Comparison of ENCODE assay signal across 8 mouse cellular contexts in the genomic region with DNA sequence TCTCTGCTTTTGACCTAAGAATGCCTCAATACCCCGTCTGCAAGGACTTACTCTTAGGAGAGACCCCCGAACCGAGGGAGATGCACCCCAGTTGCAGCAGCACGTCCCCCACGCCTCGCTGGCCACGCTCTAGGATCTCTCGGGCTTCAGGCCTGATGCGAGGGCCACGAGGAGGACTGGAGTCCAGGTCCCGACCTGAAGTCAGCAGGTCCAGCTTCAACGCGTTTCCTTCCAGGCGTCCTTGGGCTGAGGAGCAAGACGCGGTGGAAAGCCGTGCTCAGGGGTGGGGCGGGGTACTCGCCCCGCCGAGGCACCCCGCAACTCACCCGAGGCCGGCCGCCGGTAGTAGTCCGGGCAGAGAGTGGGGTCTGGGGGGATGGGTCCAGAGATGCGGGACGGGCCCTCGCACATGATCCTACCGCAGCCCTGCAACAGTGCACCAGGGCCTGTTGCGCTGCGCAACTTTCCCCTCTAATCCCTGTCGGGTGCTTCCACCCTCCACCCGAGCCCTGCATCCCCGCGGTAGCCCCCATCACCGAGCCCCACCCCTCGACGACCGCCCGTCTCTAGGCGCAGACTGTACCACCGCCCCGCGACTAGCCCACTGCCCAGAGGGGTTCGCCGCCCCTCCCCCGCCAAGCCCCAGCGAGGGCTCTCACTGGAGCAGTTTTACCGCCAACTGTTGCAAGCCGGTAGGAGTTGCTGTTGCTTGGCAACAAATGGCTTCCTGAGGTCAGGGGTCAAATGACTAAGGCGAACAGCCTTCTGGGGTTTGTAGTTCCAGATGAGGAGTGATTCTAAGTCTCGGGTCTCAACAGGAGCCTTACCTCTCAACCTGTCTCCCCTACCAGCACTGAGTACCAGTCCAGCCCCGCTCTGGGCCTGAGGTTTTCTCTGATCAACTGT. TPM values are rescaled to one million over a fixed set of nuclear protein-coding genes. Genes with fewer than 3 reads are reported as not detected.
DNase-seq lines count a peak whose midpoint lies in the region; ATAC-seq and TF ChIP-seq lines count a peak whose summit lies in the region.

TSS of gene 4933405L10Rik (plus strand) at position 158 of the 906 bp plus-strand sequence.
TSS of gene Enkd1 (minus strand) at position 713 of the 906 bp plus-strand sequence.

- H3K4me2 ChIP-seq in embryonic facial prominence, embryonic 14.5 days (ENCODE audit: low read depth, low read length), result peak within 1 kb of the TSS; percentile 91
- peak within 1 kb of the TSS; percentile 61 for H3K4me2 ChIP-seq in limb, embryonic 14.5 days (replicated peaks; ENCODE audit: low read depth, low read length, severe bottlenecking)
- peak within 1 kb of the TSS; percentile 99 for H3K4me2 ChIP-seq in midbrain, postnatal 0 days (ENCODE audit: low read depth, low read length, poor library complexity, severe bottlenecking)

- peaks cover 15% of the 10 kb centered on the region for H3K4me1 ChIP-seq in embryonic facial prominence, embryonic 14.5 days (ENCODE audit: control insufficient read depth, insufficient read depth, low read length)
- H3K4me1 ChIP-seq in limb, embryonic 14.5 days (ENCODE audit: control insufficient read depth, insufficient read depth, low read length), result peaks cover 9% of the 10 kb centered on the region; the same call in 1 of the 2 replicates
- H3K4me1 ChIP-seq in midbrain, postnatal 0 days (ENCODE audit: insufficient read depth, low read length), result peaks cover 3% of the 10 kb centered on the region

- peak; percentile 95 for DNase-seq in 416B (ENCODE audit: low read depth)
- peak; percentile 85 to 88 for DNase-seq in adrenal gland, postnatal 36 days
- DNase-seq in embryonic facial prominence, embryonic 14.5 days (ENCODE audit: low spot score), result peak; percentile 97
- DNase-seq in heart, adult 8-10 months (ENCODE audit: low spot score), result peak; percentile 90
- DNase-seq in kidney, adult 9 months, result peak; percentile 94
- peak; percentile 95 for DNase-seq in limb, embryonic 14.5 days (ENCODE audit: low spot score)
- DNase-seq in midbrain, postnatal 0 days (ENCODE audit: low spot score), result peak; percentile 97
- DNase-seq in spleen, postnatal 14 days (ENCODE audit: low spot score in 2 of 2), result peak; percentile 55 to 76

- no peak for TF ChIP-seq CTCF in midbrain, postnatal 0 days (IDR thresholded peaks at IDR 0.05)

- WGBS in embryonic facial prominence, embryonic 14.5 days, result 0% methylated on average over 28 of the region's 55 CpGs
- WGBS in limb, embryonic 14.5 days, result 1% methylated on average over 50 of the region's 55 CpGs
- WGBS in midbrain, postnatal 0 days, result under 1% methylated on average over 55 of the region's 55 CpGs

- 0 out of 2 replicates have a peak, but pooled peaks have one; percentile 12 for TF ChIP-seq POLR2A in limb, embryonic 14.5 days (IDR thresholded peaks at IDR 0.05; ENCODE audit: borderline replicate concordance, extremely low read depth, insufficient read depth, insufficient read length)

- ATAC-seq in embryonic facial prominence, embryonic 14.5 days (ENCODE audit: low read depth), result peak; percentile 85
- ATAC-seq in limb, embryonic 14.5 days (ENCODE audit: low FRiP score, low read depth), result peak; percentile 92
- peak; percentile 66 for ATAC-seq in midbrain, postnatal 0 days (ENCODE audit: low FRiP score)

- no peaks in the 10 kb centered on the region for H3K27me3 ChIP-seq in embryonic facial prominence, embryonic 14.5 days (replicated peaks; ENCODE audit: control insufficient read depth, insufficient read depth, low read length)
- no peaks in the 10 kb centered on the region for H3K27me3 ChIP-seq in limb, embryonic 14.5 days (ENCODE audit: control insufficient read depth, insufficient read depth, low read length)
- no peaks in the 10 kb centered on the region for H3K27me3 ChIP-seq in midbrain, postnatal 0 days (ENCODE audit: insufficient read depth, low read length)

- H3K27ac ChIP-seq in embryonic facial prominence, embryonic 14.5 days (replicated peaks; ENCODE audit: low read depth, low read length), result no peak within 1 kb of the TSS
- H3K27ac ChIP-seq in limb, embryonic 14.5 days (replicated peaks; ENCODE audit: low read depth, low read length), result no peak within 1 kb of the TSS
- H3K27ac ChIP-seq in midbrain, postnatal 0 days (ENCODE audit: low read depth, low read length), result no peak within 1 kb of the TSS

- H3K9ac ChIP-seq in embryonic facial prominence, embryonic 14.5 days (ENCODE audit: low read depth, low read length), result peak within 1 kb of the TSS; percentile 76
- H3K9ac ChIP-seq in limb, embryonic 14.5 days (ENCODE audit: low read depth, low read length, severe bottlenecking), result peak within 1 kb of the TSS; percentile 69
- peak within 1 kb of the TSS; percentile 47 for H3K9ac ChIP-seq in midbrain, postnatal 0 days (replicated peaks; ENCODE audit: low read length, poor library complexity, severe bottlenecking)

- H3K36me3 ChIP-seq in embryonic facial prominence, embryonic 14.5 days (ENCODE audit: control insufficient read depth, insufficient read depth, low read length), result peaks cover 19% of the 10 kb centered on the region
- peaks cover 16% of the 10 kb centered on the region for H3K36me3 ChIP-seq in limb, embryonic 14.5 days (ENCODE audit: control insufficient read depth, insufficient read depth, low read length)
- peaks cover 15% of the 10 kb centered on the region; the same call in 1 of the 2 replicates for H3K36me3 ChIP-seq in midbrain, postnatal 0 days (ENCODE audit: insufficient read depth, low read length)

- H3K4me3 ChIP-seq in embryonic facial prominence, embryonic 14.5 days (ENCODE audit: low read depth, low read length), result peak within 1 kb of the TSS; percentile 65
- peak within 1 kb of the TSS; percentile 76 for H3K4me3 ChIP-seq in limb, embryonic 14.5 days (replicated peaks; ENCODE audit: low read length)
- peak within 1 kb of the TSS; percentile 69 for H3K4me3 ChIP-seq in midbrain, postnatal 0 days (ENCODE audit: low read depth, low read length)

- no peaks in the 10 kb centered on the region for H3K9me3 ChIP-seq in embryonic facial prominence, embryonic 14.5 days (ENCODE audit: control insufficient read depth, low read length)
- no peaks in the 10 kb centered on the region for H3K9me3 ChIP-seq in limb, embryonic 14.5 days (ENCODE audit: control insufficient read depth, low read length)
- H3K9me3 ChIP-seq in midbrain, postnatal 0 days (ENCODE audit: low read length), result no peaks in the 10 kb centered on the region

RNA-seq across cellular contexts. Expression of gene 4933405L10Rik, which starts in this region (rescaled TPM):
- not detected for total RNA-seq in adrenal gland, postnatal 36 days (2021)
- polyA plus RNA-seq in embryonic facial prominence, embryonic 14.5 days (2014; fragmentation: Nextera tagmentation; extraction: Ambion mirVana), result 0.42 TPM in 1 of 2 replicates, not detected in the other
- total RNA-seq in heart, adult 8-10 months (2022), result not detected
- polyA plus RNA-seq in limb, embryonic 14.5 days (2012; rRNA removed), result 0.18 TPM in 1 of 2 replicates, not detected in the other
- polyA plus RNA-seq in limb, embryonic 14.5 days (2014; fragmentation: Nextera tagmentation; extraction: Ambion mirVana), result 0.29 TPM in 1 of 2 replicates, not detected in the other
- not detected in 2 replicates for total RNA-seq in midbrain, postnatal 0 days (2014; rRNA removed)
- polyA plus RNA-seq in midbrain, postnatal 0 days (2015; fragmentation: Nextera tagmentation; extraction: Ambion mirVana), result 0.44 and 0.50 TPM in 2 replicates

RNA-seq across cellular contexts. Expression of gene Enkd1, which starts in this region (rescaled TPM):
- 1 to 10 TPM; 4.5 to 4.9 TPM for total RNA-seq in adrenal gland, postnatal 36 days (2021)
- 20.7 and 20.8 TPM in 2 replicates for polyA plus RNA-seq in embryonic facial prominence, embryonic 14.5 days (2014; fragmentation: Nextera tagmentation; extraction: Ambion mirVana)
- 1 to 10 TPM; 1.2 to 2.7 (median 2.3) TPM for total RNA-seq in heart, adult 8-10 months (2022)
- polyA plus RNA-seq in limb, embryonic 14.5 days (2012; rRNA removed), result 43.3 and 45.4 TPM in 2 replicates
- polyA plus RNA-seq in limb, embryonic 14.5 days (2014; fragmentation: Nextera tagmentation; extraction: Ambion mirVana), result 19.8 and 22.8 TPM in 2 replicates
- total RNA-seq in midbrain, postnatal 0 days (2014; rRNA removed), result 9.8 and 11.2 TPM in 2 replicates
- 15.4 and 15.6 TPM in 2 replicates for polyA plus RNA-seq in midbrain, postnatal 0 days (2015; fragmentation: Nextera tagmentation; extraction: Ambion mirVana)
